Mouse (Mus musculus) hematopoietic stem cell, adult 5-6 weeks (primary cell): Measurements from ENCODE around the gene Fam234b. TPM values are rescaled to one million over a fixed set of nuclear protein-coding genes. Genes with fewer than 3 reads are reported as not detected.

Source experiments
- ATAC-seq, 2 experiments: fragments of 125-278 bp in 1 of 2; replicated peaks in 1 of 2; 2 replicates each; pipeline ENCODE4 v1.8.0; 2016 to 2017; ENCODE audit warnings: inconsistent platforms in 2 of 2, mild to moderate bottlenecking in 2 of 2, moderate number of reproducible peaks in 2 of 2, low read depth in 1 of 2, moderate TSS enrichment in 1 of 2; ENCODE audit not compliant: low FRiP score in 2 of 2, poor library complexity in 2 of 2, severe bottlenecking in 2 of 2, insufficient read depth in 1 of 2, low TSS enrichment in 1 of 2
- total RNA-seq: library from RNA; stranded (forward); fragments of 172-1452, 232-1000 nt; gene quantifications from 2 replicates; pipeline ENCODE4 v1.2.3, GENCODE M21; 2017

Fam234b gene
- total RNA-seq, 1 experiment from 2014 or later = 15.5 TPM

- ATAC-seq = no peak
These were observed 6.0 kb downstream of the Fam234b start for GRCm38 (mm10) chr6:135203737-135204136.

GRCm38 (mm10) chr6:135204869-135205268, 7.1 kb downstream of the Fam234b start:
- no peak for ATAC-seq

- ATAC-seq = no peak
These were observed 8.0 kb downstream of the Fam234b start for GRCm38 (mm10) chr6:135205802-135206201.

- no peak for ATAC-seq
These were observed 9.1 kb downstream of the Fam234b start for GRCm38 (mm10) chr6:135206909-135207308.

- ATAC-seq = no peak
These were observed 13.4 kb downstream of the Fam234b start for GRCm38 (mm10) chr6:135211169-135211568.

- ATAC-seq = no peak
These were observed 14.9 kb downstream of the Fam234b start for GRCm38 (mm10) chr6:135212666-135213065.

GRCm38 (mm10) chr6:135218330-135218729, 20.6 kb downstream of the Fam234b start:
- peak; percentile 72 to 79 for ATAC-seq

- no peak for ATAC-seq
These were observed 22.1 kb downstream of the Fam234b start for GRCm38 (mm10) chr6:135219916-135220315.

- ATAC-seq = 0 out of 4 replicates have a peak, but pooled peaks of 1 of the 2 experiments have one; percentile 31
These were observed 26.1 kb downstream of the Fam234b start for GRCm38 (mm10) chr6:135223786-135224416.

- ATAC-seq = peak; percentile 87 to 90
These were observed 30.7 kb downstream of the Fam234b start for GRCm38 (mm10) chr6:135228465-135228941.

GRCm38 (mm10) chr6:135230586-135230985, 32.8 kb downstream of the Fam234b start:
- no peak for ATAC-seq

- ATAC-seq = no peak
These were observed 34.8 kb downstream of the Fam234b start for GRCm38 (mm10) chr6:135232443-135233182.

- no peak for ATAC-seq
These were observed 38.0 kb downstream of the Fam234b start for GRCm38 (mm10) chr6:135235742-135236141.

GRCm38 (mm10) chr6:135236576-135236975, 38.8 kb downstream of the Fam234b start:
- no peak for ATAC-seq

GRCm38 (mm10) chr6:135237326-135237725, 39.5 kb downstream of the Fam234b start:
- peak; percentile 85 to 88 for ATAC-seq

- no peak for ATAC-seq
These were observed 40.4 kb downstream of the Fam234b start for GRCm38 (mm10) chr6:135238211-135238610.

- ATAC-seq = peak; percentile 46 to 53; a peak in 3 of 4 replicates
These were observed 42.6 kb downstream of the Fam234b start for GRCm38 (mm10) chr6:135240361-135240760.

- ATAC-seq = no peak
These were observed 47.8 kb downstream of the Fam234b start for GRCm38 (mm10) chr6:135245586-135245985.
